Mouse (Mus musculus) cerebellum, adult 2 months (tissue): ENCODE data around the gene Bcl2l13. TPM values are rescaled to one million over a fixed set of nuclear protein-coding genes. Genes with fewer than 3 reads are reported as not detected.

ENCODE experiments used
- DNase-seq, 2 experiments: peaks; one replicate each; pipeline ENCODE4 v3.0.0; 2021
- H3K27ac ChIP-seq: fragments of 200-500 bp; 2 replicates; pipeline ENCODE4 v1.5.1; 2012; ENCODE audit warnings: low read length, control low read depth, inconsistent platforms; ENCODE audit not compliant: insufficient read depth
- H3K27me3 ChIP-seq: fragments of 200-500 bp; 2 replicates; pipeline ENCODE4 v1.6.1; 2012; ENCODE audit warnings: inconsistent platforms, mild to moderate bottlenecking, low read length, moderate library complexity; ENCODE audit not compliant: control insufficient read depth, insufficient read depth
- H3K4me1 ChIP-seq: fragments of 200-500 bp; 2 replicates; pipeline ENCODE4 v1.6.1; 2011; ENCODE audit warnings: low read length; ENCODE audit not compliant: control insufficient read depth, insufficient read depth
- H3K4me3 ChIP-seq: fragments of 200-500 bp; replicated peaks from 2 replicates; pipeline ENCODE3; 2011; ENCODE audit warnings: mild to moderate bottlenecking, low read depth, low read length, control low read depth; ENCODE audit not compliant: insufficient read depth
- CTCF ChIP-seq: fragments of 200-500 bp; IDR thresholded peaks from 2 replicates; pipeline ENCODE4 v1.5.1; 2011; ENCODE audit warnings: low read depth, mild to moderate bottlenecking, control low read depth, low read length, moderate library complexity, borderline replicate concordance; ENCODE audit not compliant: insufficient read depth
- POLR2A ChIP-seq: fragments of 200-500 bp; IDR thresholded peaks from 2 replicates; pipeline ENCODE4 v1.6.1; 2011; ENCODE audit warnings: low read length, control low read depth, borderline replicate concordance; ENCODE audit not compliant: insufficient read depth
- WGBS: fragments of 180-500 bp; shearing (Covaris S2); methylation state at CpG from one replicate; pipeline ENCODE4 v1.1.7; 2018; 5-methylcytosine and 5-hydroxymethylcytosine counted together
- polyA plus RNA-seq: library from polyadenylated mRNA; depleted of rRNA; stranded (reverse); fragments of >200 nt; gene quantifications from 2 replicates; pipeline ENCODE4 v1.2.3, GENCODE M21; 2012

The Bcl2l13 gene
- polyA plus RNA-seq, 1 experiment, result 24.0 TPM

DNA sequence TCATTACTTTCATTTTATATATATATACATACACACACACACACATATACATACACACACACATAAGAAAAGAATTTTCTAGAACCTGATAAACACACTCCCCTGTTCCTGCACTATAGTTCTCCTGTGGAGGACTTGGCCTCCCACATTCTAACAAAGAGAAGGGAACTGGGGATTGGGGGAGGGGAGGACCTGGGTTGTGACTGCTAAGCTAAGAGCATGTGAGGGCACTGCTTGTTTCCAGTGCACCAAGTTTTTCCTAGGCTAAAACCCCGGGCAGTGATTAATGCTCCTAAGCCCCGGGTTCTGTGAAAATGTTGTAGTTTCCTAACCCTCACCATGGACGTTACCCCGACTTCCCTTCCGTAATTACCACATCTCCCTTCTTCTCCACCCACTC, 15.9 kb upstream of the Bcl2l13 start:
- no peak for DNase-seq
- H3K4me3 ChIP-seq, result no peak overlapping the region
- no peak for TF ChIP-seq CTCF
- TF ChIP-seq POLR2A, result no peak
- no peak overlapping the region for H3K27ac ChIP-seq
- WGBS, result 81% methylated on average over 5 of the region's 5 CpGs
- no peaks in the 10 kb centered on the region for H3K4me1 ChIP-seq
- H3K27me3 ChIP-seq, result no peaks in the 10 kb centered on the region

DNA sequence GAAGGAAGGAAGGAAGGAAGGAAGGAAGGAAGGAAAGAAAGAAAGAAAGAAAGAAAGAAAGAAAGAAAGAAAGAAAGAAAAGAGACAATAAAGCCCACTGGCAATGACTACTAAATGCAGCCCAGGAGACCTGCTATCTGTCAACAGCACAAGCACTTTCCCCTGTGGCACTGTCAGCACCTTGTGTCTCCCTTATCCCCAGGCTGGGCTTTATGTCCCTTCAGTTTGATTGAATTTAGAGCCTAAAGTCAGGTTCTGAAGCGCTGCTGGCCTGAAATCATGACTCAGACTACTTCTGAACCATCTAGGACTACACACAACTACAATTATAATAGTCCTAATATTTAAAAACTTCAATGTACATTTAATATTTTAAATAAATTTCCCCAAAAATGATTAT, 15.1 kb upstream of the Bcl2l13 start:
- no peaks in the 10 kb centered on the region for H3K4me1 ChIP-seq
- no peak overlapping the region for H3K4me3 ChIP-seq
- no peak for DNase-seq
- TF ChIP-seq POLR2A, result no peak
- TF ChIP-seq CTCF, result no peak
- 96% methylated on average over 1 of the region's 1 CpGs for WGBS
- H3K27me3 ChIP-seq, result no peaks in the 10 kb centered on the region
- no peak overlapping the region for H3K27ac ChIP-seq

GRCm38 (mm10) chr6:120821715-120822114, 14.3 kb upstream of the Bcl2l13 start:
- Histone ChIP-seq H3K4me3 (peak overlapping the region; percentile 93), H3K27me3 (no peaks in the 10 kb centered on the region), H3K27ac (no peak overlapping the region), H3K4me1 (no peaks in the 10 kb centered on the region)
- WGBS, result 42% methylated on average over 5 of the region's 5 CpGs
- no peak for TF ChIP-seq CTCF
- TF ChIP-seq POLR2A, result no peak
- DNase-seq, result no peak

- no peaks in the 10 kb centered on the region for H3K27me3 ChIP-seq
- under 1% methylated on average over 41 of the region's 41 CpGs for WGBS
- no peaks in the 10 kb centered on the region for H3K4me1 ChIP-seq
- H3K27ac ChIP-seq, result peak within 1 kb of the TSS; percentile 8; the same call in 1 of the 2 replicates
- TF ChIP-seq POLR2A (peak; percentile 71; the same call in 1 of the 2 replicates), CTCF (no peak)
- peak; percentile 92 to 95 for DNase-seq
- H3K4me3 ChIP-seq, result peak within 1 kb of the TSS; percentile 93
These were observed 13.6 kb upstream of the Bcl2l13 start, which contains the start of gene Atp6v1e1 for GRCm38 (mm10) chr6:120822307-120822928. Gene Atp6v1e1, minus strand, starts transcription at chr6:120822793.

DNA sequence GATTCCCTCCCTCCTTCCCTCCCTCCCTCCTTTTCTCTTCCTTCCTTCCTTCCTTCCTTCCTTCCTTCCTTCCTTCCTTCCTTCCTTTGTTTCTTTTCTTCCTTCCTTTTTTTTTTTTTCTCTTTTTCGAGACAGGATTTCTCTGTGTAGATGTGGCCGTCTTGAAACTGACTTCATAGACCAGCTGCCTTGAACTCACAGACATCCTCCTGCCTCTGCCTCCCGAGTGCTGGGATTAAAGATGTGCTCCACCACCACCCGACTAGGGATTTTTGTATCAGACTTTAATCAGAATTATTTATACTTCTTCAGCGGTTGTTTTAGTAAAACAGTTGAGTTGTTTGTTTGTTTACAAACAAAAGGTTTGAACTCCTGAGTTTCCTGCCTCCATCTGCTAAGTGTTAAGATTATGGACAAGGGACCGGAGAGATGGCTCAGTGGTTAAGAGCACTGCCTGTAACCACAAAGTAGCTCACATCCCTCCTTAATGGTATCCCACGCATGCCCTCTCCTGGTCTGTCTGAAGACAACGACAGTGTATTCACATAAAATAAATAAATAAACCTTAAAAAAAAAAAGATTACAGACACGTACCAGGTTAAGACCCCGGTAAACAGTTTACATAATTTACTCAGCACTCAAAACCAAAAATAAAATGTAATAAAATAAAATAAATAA, 12.9 kb upstream of the Bcl2l13 start:
- DNase-seq, result peak; percentile 37 to 62
- no peaks in the 10 kb centered on the region for H3K27me3 ChIP-seq
- WGBS, result 38% methylated on average over 10 of the region's 10 CpGs
- no peak overlapping the region for H3K27ac ChIP-seq
- no peaks in the 10 kb centered on the region for H3K4me1 ChIP-seq
- TF ChIP-seq POLR2A, result no peak
- TF ChIP-seq CTCF, result no peak
- H3K4me3 ChIP-seq, result peak overlapping the region; percentile 40

- no peak overlapping the region for H3K27ac ChIP-seq
- no peaks in the 10 kb centered on the region for H3K27me3 ChIP-seq
- no peak for TF ChIP-seq POLR2A
- H3K4me3 ChIP-seq, result no peak overlapping the region
- DNase-seq, result no peak
- H3K4me1 ChIP-seq, result no peaks in the 10 kb centered on the region
- 59% methylated on average over 1 of the region's 1 CpGs for WGBS
These were observed 6.0 kb upstream of the Bcl2l13 start for GRCm38 (mm10) chr6:120830056-120830455.

GRCm38 (mm10) chr6:120830866-120831608, 5.0 kb upstream of the Bcl2l13 start:
- no peaks in the 10 kb centered on the region for H3K4me1 ChIP-seq
- no peak for DNase-seq
- no peak overlapping the region for H3K4me3 ChIP-seq
- WGBS, result 68% methylated on average over 4 of the region's 4 CpGs
- TF ChIP-seq POLR2A (no peak), CTCF (no peak)
- H3K27ac ChIP-seq, result no peak overlapping the region
- H3K27me3 ChIP-seq, result no peaks in the 10 kb centered on the region

DNA sequence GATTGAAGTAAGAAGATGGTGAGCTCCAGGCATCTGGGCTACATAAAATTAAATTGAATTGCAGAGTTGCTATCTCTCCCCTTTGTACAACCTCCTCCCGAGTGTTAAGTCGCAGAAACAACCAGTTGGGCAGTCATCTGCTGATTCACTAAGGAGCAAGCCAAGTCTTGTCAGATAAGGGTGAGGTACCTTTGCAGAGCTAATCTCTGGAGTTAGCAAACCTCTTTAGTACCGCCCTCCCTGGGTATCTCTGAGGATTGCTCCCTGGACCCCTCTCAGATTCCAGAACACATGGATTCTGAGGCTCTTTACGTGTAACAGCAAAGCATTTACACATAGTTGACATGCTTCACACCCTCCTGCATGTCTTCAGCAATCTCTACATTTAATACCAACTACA, 3.9 kb upstream of the Bcl2l13 start:
- H3K4me3 ChIP-seq, result no peak overlapping the region
- H3K27ac ChIP-seq, result no peak overlapping the region
- TF ChIP-seq POLR2A (no peak), CTCF (no peak)
- H3K27me3 ChIP-seq, result no peaks in the 10 kb centered on the region
- no peak for DNase-seq
- H3K4me1 ChIP-seq, result no peaks in the 10 kb centered on the region
- 74% methylated on average over 4 of the region's 4 CpGs for WGBS
